Mouse (Mus musculus): Measurements from ENCODE around the gene Slc39a3. TPM values are rescaled to one million over a fixed set of nuclear protein-coding genes. Genes with fewer than 3 reads are reported as not detected.
A peak's percentile ranks its signal among the peaks of the same experiment; 100 is the strongest.

Slc39a3 gene
- polyA plus RNA-seq, 1 experiment from 2014 or later: 16.3 TPM

DNA sequence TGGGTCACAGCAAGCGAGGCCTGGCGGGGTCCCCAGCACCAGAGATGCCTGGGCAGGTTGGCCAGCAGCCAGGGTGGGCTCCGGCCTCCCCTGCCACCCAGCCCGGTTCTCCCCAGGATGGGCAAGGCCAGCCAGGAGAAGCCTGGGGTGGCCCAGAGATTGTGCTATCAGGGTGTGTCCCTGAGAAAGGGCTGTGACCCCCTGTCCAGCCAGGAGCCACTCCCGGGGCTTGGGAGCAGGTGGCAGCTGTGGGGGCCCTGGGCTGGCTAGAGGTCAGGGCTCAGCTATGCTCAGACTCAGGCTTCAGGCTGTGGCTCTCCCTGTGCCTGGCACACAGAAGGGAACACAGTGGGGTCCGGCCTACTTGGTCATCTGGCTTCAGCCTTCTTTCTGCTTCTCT is 17.5 kb downstream of the Slc39a3 start:
- no peak for ATAC-seq (replicated peaks; ENCODE audit: low FRiP score)
- no peaks in the 10 kb centered on the region for H3K9me3 ChIP-seq (replicated peaks)
- no peak overlapping the region for H3K4me2 ChIP-seq
- no peaks in the 10 kb centered on the region for H3K36me3 ChIP-seq
- no peak overlapping the region for H3K27ac ChIP-seq
- H3K9ac ChIP-seq: no peak overlapping the region
- peaks cover 12% of the 10 kb centered on the region for H3K4me1 ChIP-seq
- no peak overlapping the region for H3K4me3 ChIP-seq (replicated peaks)
- H3K27me3 ChIP-seq: peaks cover 36% of the 10 kb centered on the region
- WGBS: 75% methylated on average over 6 of the region's 6 CpGs

DNA sequence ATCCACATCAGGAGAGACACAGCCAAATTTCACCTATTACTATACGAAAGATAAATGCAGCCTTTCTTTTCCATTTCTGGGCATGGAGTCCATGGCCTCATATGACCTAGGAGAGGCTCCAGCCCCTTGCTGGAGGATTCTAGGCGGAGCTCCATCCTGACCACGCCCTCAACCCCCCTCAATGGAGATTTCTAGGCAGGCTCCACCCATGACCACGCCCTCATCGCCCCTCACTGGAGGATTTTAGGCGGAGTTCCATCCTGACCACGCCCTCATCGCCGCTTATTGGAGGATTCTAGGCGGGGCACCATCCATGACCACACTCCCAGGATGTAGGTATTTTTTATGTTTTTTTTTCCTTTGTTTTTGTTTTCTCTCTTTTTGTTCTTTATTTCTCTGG is 18.9 kb downstream of the Slc39a3 start:
- 38% methylated on average over 10 of the region's 10 CpGs for WGBS
- no peak for ATAC-seq (replicated peaks; ENCODE audit: low FRiP score)
- Histone ChIP-seq H3K9ac (no peak overlapping the region), H3K9me3 (replicated peaks) (no peaks in the 10 kb centered on the region), H3K4me2 (no peak overlapping the region), H3K27me3 (peaks cover 23% of the 10 kb centered on the region), H3K4me3 (replicated peaks) (no peak overlapping the region), H3K27ac (no peak overlapping the region), H3K4me1 (peaks cover 22% of the 10 kb centered on the region), H3K36me3 (no peaks in the 10 kb centered on the region)

- peaks cover 19% of the 10 kb centered on the region for H3K4me1 ChIP-seq
- no peak overlapping the region for H3K9ac ChIP-seq
- H3K4me2 ChIP-seq: no peak overlapping the region
- no peak for ATAC-seq (replicated peaks; ENCODE audit: low FRiP score)
- H3K36me3 ChIP-seq: no peaks in the 10 kb centered on the region
- H3K27ac ChIP-seq: no peak overlapping the region
- H3K4me3 ChIP-seq (replicated peaks): no peak overlapping the region
- H3K9me3 ChIP-seq (replicated peaks): no peaks in the 10 kb centered on the region
- peaks cover 8% of the 10 kb centered on the region for H3K27me3 ChIP-seq
- WGBS: 8% methylated on average over 7 of the region's 7 CpGs
Measured at GRCm38 (mm10) chr10:81016645-81017044, 20.6 kb downstream of the Slc39a3 start.

DNA sequence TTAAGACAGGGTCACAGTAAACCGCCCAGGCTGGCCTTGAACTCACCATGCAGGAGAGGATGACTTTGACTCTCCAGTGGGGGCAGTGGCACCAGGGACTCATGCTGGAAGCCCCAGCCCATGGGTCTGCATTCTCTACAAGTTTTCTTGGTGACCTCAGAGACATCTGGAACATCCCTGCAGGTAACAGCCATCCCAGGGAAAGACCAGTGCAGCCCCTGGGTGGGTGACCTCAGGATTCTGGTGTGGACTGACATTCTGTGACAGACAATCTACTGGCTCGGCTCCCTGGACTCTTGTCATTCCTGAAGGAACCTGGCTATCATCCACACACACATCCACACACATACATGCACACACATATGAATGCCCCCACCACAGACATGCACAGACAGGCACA is 21.6 kb downstream of the Slc39a3 start:
- no peaks in the 10 kb centered on the region for H3K9me3 ChIP-seq (replicated peaks)
- no peak overlapping the region for H3K4me2 ChIP-seq
- no peak overlapping the region for H3K27ac ChIP-seq
- H3K4me3 ChIP-seq (replicated peaks): no peak overlapping the region
- no peak overlapping the region for H3K9ac ChIP-seq
- H3K4me1 ChIP-seq: peaks cover 19% of the 10 kb centered on the region
- ATAC-seq (replicated peaks; ENCODE audit: low FRiP score): no peak
- 87% methylated on average over 2 of the region's 2 CpGs for WGBS
- no peaks in the 10 kb centered on the region for H3K36me3 ChIP-seq
- H3K27me3 ChIP-seq: no peaks in the 10 kb centered on the region

DNA sequence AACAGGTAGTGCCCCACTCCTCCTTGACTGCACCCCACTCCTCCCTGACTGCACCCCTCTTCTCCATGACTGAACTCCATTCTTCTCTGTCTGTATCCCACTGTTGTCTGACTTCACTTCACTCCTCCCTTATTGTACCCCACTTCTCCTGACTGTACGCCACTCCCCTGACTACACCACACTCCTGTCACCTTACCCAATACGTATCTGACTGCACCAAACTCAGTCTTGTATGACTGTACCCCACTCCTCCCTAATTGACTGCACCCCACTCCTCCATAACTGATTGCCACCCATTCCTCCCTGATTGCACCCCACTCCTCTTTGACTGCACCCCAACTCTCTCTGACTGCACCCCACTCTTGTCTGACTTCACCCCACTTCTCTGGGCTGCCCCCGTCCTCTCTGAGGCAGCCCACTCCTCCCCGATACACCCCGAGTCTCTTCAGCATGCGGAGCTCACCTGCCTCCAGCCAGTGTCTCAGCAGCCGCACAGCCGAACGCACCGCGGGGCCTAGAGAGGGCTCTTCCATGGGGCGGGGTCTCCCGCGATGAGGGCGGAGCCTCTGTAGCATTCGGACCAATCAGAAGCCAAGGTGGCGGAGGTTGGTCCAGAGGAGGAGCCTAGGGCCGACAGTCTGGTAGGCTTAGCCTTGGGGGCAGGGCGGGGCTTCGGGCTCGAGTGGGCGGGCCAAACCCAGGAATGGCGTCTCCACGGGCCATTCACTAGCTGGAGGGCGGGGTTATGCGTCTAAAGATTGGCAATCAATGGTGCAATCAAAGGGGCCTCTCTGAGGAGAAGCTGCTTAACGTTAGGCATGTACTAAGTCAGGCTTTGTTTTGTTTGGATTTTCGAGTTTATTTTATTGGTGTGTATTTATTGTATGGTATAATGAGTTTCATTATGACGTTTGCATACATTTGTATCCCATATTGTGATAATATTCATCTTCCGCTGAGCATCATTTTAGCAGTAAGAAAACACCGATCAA is 22.5 kb downstream of the Slc39a3 start, which contains the start of gene Gng7:
Gene Gng7, minus strand, starts transcription at position 553 of the 992 bp plus-strand sequence.
- H3K27me3 ChIP-seq: no peaks in the 10 kb centered on the region
- 9% methylated on average over 31 of the region's 31 CpGs for WGBS
- peak within 1 kb of the TSS; percentile 45; the same call in 1 of the 2 replicates for H3K9ac ChIP-seq
- no peaks in the 10 kb centered on the region for H3K9me3 ChIP-seq (replicated peaks)
- H3K4me3 ChIP-seq (replicated peaks): peak within 1 kb of the TSS; percentile 47
- ATAC-seq (replicated peaks; ENCODE audit: low FRiP score): peak; percentile 98
- H3K4me1 ChIP-seq: peaks cover 19% of the 10 kb centered on the region
- H3K36me3 ChIP-seq: no peaks in the 10 kb centered on the region
- peak within 1 kb of the TSS; percentile 74 for H3K4me2 ChIP-seq
- H3K27ac ChIP-seq: no peak within 1 kb of the TSS

DNA sequence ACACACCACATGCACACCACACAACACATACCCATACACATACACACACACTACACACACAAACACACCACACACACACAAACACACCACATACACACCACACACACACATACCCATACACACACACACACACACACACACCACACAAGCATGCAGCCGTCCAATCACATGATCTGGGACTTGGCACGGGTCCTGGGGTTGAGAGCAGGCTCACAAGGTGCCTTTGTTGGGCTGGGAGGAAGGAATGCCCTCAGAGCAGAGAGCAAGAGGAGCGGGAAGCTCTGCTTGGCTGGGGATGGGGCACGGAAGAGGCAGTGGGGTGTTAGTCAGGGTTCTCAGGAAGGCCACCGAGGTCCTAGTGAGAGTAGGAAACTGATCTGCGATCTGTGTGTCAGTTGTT is 26.4 kb downstream of the Slc39a3 start:
- peaks cover 16% of the 10 kb centered on the region for H3K4me1 ChIP-seq
- no peak for ATAC-seq (replicated peaks; ENCODE audit: low FRiP score)
- no peak overlapping the region for H3K4me2 ChIP-seq
- no peak overlapping the region for H3K27ac ChIP-seq
- no peaks in the 10 kb centered on the region for H3K9me3 ChIP-seq (replicated peaks)
- H3K36me3 ChIP-seq: no peaks in the 10 kb centered on the region
- H3K9ac ChIP-seq: no peak overlapping the region
- no peak overlapping the region for H3K4me3 ChIP-seq (replicated peaks)
- no peaks in the 10 kb centered on the region for H3K27me3 ChIP-seq
- WGBS: 77% methylated on average over 6 of the region's 6 CpGs

DNA sequence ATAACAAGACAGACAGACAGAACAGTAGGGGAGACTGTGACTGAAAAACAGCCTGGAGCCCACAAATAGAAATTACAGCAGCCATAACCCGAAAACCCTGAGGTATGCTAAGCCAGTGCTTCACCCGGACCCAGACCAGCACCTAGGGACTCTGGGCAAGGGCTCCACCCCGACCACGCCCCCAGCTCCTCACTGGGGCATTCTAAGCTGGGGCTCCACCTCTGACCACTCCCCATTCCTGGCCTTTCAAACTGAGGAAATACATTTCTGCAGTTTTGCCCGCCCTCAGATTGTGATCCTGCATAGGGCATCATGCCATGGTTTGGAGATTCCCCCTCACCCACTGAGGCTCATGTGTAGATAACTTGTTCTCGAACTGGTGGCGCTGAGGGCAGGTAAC is 30.0 kb downstream of the Slc39a3 start:
- H3K27ac ChIP-seq: no peak overlapping the region
- H3K9me3 ChIP-seq (replicated peaks): no peaks in the 10 kb centered on the region
- no peaks in the 10 kb centered on the region for H3K27me3 ChIP-seq
- no peak overlapping the region for H3K9ac ChIP-seq
- ATAC-seq (replicated peaks; ENCODE audit: low FRiP score): no peak
- no peaks in the 10 kb centered on the region for H3K4me1 ChIP-seq
- no peak overlapping the region for H3K4me2 ChIP-seq
- no peak overlapping the region for H3K4me3 ChIP-seq (replicated peaks)
- 30% methylated on average over 7 of the region's 7 CpGs for WGBS
- no peaks in the 10 kb centered on the region for H3K36me3 ChIP-seq

- H3K4me1 ChIP-seq: 0 out of 2 replicates have a peak, but pooled peaks cover 2% of the 10 kb centered on the region
- H3K4me3 ChIP-seq (replicated peaks): no peak overlapping the region
- H3K9ac ChIP-seq: no peak overlapping the region
- H3K9me3 ChIP-seq (replicated peaks): no peaks in the 10 kb centered on the region
- WGBS: 91% methylated on average over 7 of the region's 7 CpGs
- no peak overlapping the region for H3K4me2 ChIP-seq
- H3K27ac ChIP-seq: no peak overlapping the region
- no peak for ATAC-seq (replicated peaks; ENCODE audit: low FRiP score)
- H3K36me3 ChIP-seq: no peaks in the 10 kb centered on the region
- H3K27me3 ChIP-seq: no peaks in the 10 kb centered on the region
Measured at GRCm38 (mm10) chr10:81006005-81006677, 31.1 kb downstream of the Slc39a3 start.

DNA sequence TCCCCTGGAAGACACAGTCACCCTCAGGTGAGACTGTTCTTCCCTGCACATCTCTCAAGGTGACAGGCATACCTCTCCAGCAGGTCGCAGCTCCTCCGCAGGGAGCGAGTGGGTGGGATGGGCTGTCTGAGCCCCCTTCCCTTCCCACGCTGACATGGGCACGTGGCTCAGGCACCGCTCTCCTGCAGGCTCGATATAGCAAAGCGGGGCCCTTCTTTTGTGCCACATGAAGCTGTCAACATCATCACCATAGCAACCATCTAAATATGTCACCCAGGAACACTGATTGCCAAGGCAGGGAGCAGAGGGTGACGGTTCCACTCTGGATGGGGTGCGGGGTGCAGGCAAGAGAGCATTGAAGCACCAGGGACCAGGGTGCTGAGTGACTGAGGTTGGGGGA is 36.1 kb downstream of the Slc39a3 start:
- no peak overlapping the region for H3K27ac ChIP-seq
- 66% methylated on average over 10 of the region's 10 CpGs for WGBS
- H3K4me2 ChIP-seq: no peak overlapping the region
- H3K4me1 ChIP-seq: peaks cover 28% of the 10 kb centered on the region
- no peaks in the 10 kb centered on the region for H3K9me3 ChIP-seq (replicated peaks)
- H3K4me3 ChIP-seq (replicated peaks): no peak overlapping the region
- no peak for ATAC-seq (replicated peaks; ENCODE audit: low FRiP score)
- no peak overlapping the region for H3K9ac ChIP-seq
- H3K36me3 ChIP-seq: no peaks in the 10 kb centered on the region
- peaks cover 28% of the 10 kb centered on the region for H3K27me3 ChIP-seq

DNA sequence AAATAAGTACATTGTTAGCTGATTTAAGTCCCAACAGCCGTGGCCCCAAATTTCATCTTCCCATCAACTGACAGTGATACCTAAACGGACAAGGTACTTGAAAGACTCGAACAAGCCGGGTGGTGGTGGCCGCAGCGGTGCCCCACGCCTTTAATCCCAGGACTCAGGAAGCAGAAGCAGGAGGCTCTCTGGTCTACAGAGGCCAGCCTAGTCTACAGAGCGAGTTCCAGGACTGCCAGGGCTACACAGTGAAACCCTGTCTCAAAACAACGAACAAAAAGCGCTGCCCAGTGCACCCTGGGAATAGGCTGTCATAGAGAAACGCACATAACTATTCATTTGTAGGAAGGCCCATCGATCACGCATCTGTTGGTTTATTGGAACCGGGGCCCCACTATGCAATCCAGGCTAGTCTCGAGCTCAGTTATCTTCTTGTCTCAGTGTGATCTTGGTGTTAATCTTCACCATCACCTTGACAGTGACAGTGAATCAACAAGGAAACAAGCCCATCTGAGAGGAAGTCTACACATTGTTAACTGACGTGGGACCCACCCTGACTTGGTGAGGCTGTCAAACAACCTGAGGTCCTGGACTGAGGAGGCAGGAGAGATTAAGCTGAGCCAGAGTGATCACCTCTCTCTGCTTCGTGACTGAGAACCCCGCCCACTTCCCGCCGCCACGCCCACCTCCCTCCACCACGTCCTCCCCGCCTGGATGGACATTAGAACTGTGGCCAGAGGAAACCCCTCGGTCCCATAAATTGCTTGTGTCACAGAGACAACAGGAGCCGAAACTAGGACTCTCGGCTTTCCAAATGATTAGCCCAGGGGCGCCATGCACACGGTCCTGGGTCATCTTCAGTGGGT is 36.8 kb downstream of the Slc39a3 start:
- WGBS: 41% methylated on average over 28 of the region's 28 CpGs

DNA sequence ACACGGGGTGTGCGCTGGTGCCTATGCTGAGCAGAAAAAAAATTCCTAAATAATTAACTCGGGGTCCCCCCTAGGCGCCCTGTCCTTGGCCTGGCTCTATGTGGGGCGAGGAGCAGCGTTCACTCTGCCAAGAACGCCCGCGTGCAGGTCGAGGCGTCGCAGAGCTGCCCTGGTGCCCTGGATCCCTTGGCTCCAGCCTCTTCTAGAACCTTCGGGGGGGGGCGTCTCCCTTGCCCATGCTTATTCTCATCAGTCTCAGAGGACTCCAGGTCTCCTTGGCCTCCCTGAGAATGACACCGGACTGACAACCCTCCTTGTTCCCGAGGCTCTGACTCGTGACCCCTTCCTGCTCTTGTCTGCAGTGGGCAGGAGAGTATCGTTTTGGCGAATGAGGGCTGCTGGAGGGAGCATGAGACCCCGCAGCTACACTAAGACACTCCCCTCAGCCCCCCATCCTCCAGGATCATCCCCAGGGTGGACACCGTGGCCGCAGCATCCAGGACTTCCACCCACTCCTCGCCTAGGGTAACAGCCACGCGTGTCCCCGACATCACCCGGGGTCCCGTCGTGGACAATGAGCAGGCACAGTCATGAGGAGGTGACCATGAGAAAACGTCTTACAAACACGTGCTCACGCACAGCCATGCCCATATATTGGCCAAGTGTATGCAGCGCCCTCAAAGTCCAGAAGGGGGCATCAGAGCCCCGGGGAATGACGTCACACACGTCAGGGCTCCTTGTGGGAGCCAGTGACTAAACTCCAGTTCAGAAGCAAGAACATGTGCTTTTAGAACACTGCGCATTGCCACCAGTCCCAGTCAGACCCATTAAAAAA is 37.6 kb downstream of the Slc39a3 start:
- H3K9ac ChIP-seq: 0 out of 2 replicates have a peak overlapping the region, but pooled peaks have one; percentile 23
- 29% methylated on average over 37 of the region's 37 CpGs for WGBS
- H3K4me2 ChIP-seq: peak overlapping the region; percentile 38
- H3K4me1 ChIP-seq: peaks cover 31% of the 10 kb centered on the region
- no peaks in the 10 kb centered on the region for H3K9me3 ChIP-seq (replicated peaks)
- H3K36me3 ChIP-seq: no peaks in the 10 kb centered on the region
- no peak overlapping the region for H3K27ac ChIP-seq
- H3K27me3 ChIP-seq: peaks cover 34% of the 10 kb centered on the region
- no peak overlapping the region for H3K4me3 ChIP-seq (replicated peaks)
- peak; percentile 42 for ATAC-seq (replicated peaks; ENCODE audit: low FRiP score)

More for the DNA sequence above, 36.8 kb downstream of the Slc39a3 start:
- Histone ChIP-seq H3K9ac (no peak overlapping the region), H3K4me2 (no peak overlapping the region), H3K4me1 (peaks cover 28% of the 10 kb centered on the region), H3K4me3 (replicated peaks) (no peak overlapping the region), H3K27me3 (peaks cover 28% of the 10 kb centered on the region), H3K9me3 (replicated peaks) (no peaks in the 10 kb centered on the region), H3K36me3 (no peaks in the 10 kb centered on the region), H3K27ac (no peak overlapping the region)
- ATAC-seq (replicated peaks; ENCODE audit: low FRiP score): no peak; the same call in 1 of the 2 replicates

Measured in kidney, embryonic 15.5 days (tissue).